Mouse (Mus musculus) left cerebral cortex, adult 2 months (tissue): ENCODE measurements around the gene Ubr2. TPM values are rescaled to one million over a fixed set of nuclear protein-coding genes. Genes with fewer than 3 reads are reported as not detected.

Source experiments
- DNase-seq, 2 experiments: peaks; one replicate each; pipeline ENCODE4 v3.0.0; 2021 to 2022; ENCODE audit warnings: low spot score in 2 of 2, mixed read lengths in 1 of 2; ENCODE audit errors: extremely low spot score in 1 of 2
- H3K27ac ChIP-seq: fragments of 200-600 bp; 2 replicates; pipeline ENCODE4 v1.8.1; 2022
- H3K4me3 ChIP-seq: fragments of 200-600 bp; 2 replicates; pipeline ENCODE4 v1.8.1; 2022
- CTCF ChIP-seq: fragments of 200-600 bp; IDR thresholded peaks from 2 replicates; pipeline ENCODE4 v1.8.1; 2022; ENCODE audit warnings: antibody characterized with exemption, mild to moderate bottlenecking, moderate library complexity
- intact Hi-C: fragments of 180-260 bp; cut with DNase I; formaldehyde crosslinking; loops from one replicate; pipeline ENCODE4 v1.15.1; 2025
- total RNA-seq, 2 experiments: library from RNA; stranded (reverse); gene quantifications; 2 replicates each; pipeline ENCODE4 v1.2.3; 2021

Ubr2 gene
- total RNA-seq, 2 experiments from 2014 or later: 57.1 to 57.6 TPM

- DNase-seq: no peak
- H3K27ac ChIP-seq: no peak overlapping the region
- H3K4me3 ChIP-seq: no peak overlapping the region
- intact Hi-C loops: no loop called here
- no peak for TF ChIP-seq CTCF
These were observed 14.4 kb upstream of the Ubr2 start for GRCm38 (mm10) chr17:47024805-47025204.

GRCm38 (mm10) chr17:47023369-47023768 is 13.0 kb upstream of the Ubr2 start:
- no peak overlapping the region for H3K4me3 ChIP-seq
- TF ChIP-seq CTCF: no peak
- intact Hi-C loops: no loop called here
- H3K27ac ChIP-seq: no peak overlapping the region
- no peak for DNase-seq

- Histone ChIP-seq H3K27ac (no peak overlapping the region), H3K4me3 (no peak overlapping the region)
- no peak for TF ChIP-seq CTCF
- intact Hi-C loops: no loop called here
- DNase-seq: no peak
These were observed 2.5 kb upstream of the Ubr2 start for GRCm38 (mm10) chr17:47012896-47013295.

DNA sequence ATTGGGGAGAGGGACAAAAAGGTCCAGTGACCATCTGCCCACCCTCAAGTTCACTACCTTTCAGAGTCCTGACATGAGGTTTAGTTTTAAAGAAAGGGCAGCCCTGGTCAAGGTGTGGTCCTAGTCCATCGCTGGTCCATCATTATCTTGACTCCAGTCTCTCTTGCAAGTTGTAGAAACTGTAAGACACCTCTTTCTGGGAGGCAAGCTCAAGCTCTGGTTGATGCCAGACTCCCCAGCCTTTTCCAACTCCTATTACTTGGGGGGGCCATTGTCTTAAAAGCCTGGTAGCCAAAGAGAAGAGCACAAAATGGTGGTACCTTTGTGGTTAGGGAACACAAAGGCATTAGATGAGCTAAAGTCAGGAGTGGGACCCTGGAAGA is 1.3 kb upstream of the Ubr2 start:
- DNase-seq: no peak
- TF ChIP-seq CTCF: no peak
- Histone ChIP-seq H3K27ac (no peak overlapping the region), H3K4me3 (no peak overlapping the region)
- intact Hi-C loops: no loop called here

GRCm38 (mm10) chr17:47010722-47011660 is 635 bp upstream of the Ubr2 start:
- H3K27ac ChIP-seq: peak overlapping the region; percentile 99
- DNase-seq: peak; percentile 60 to 66
- peak overlapping the region; percentile 75 for H3K4me3 ChIP-seq
- no peak for TF ChIP-seq CTCF
- intact Hi-C loops: no loop called here

GRCm38 (mm10) chr17:47009546-47009897 is 834 bp downstream of the Ubr2 start:
- TF ChIP-seq CTCF: no peak
- intact Hi-C loops: no loop called here
- DNase-seq: no peak
- Histone ChIP-seq H3K27ac (peak overlapping the region; percentile 99), H3K4me3 (peak overlapping the region; percentile 75)

DNA sequence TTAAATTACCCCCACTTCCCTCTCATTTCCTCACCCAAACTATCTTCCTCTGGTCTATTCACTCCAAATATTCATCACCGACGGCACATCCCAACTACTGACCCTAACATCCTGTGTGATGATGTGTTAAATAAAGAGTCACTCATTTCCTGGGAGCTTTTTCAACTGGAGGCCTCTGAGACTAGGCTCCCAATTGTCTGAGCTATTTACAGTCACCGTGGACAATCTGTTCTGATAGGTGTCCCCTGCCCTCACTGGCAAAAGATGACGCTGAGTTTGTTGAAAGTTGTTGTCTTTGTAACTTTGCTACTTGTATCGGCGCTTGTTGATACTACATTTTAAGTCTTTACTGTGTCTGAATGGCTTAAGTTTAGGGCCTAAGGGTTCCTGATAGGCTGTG is 1.3 kb downstream of the Ubr2 start:
- TF ChIP-seq CTCF: no peak
- Histone ChIP-seq H3K4me3 (peak overlapping the region; percentile 75), H3K27ac (peak overlapping the region; percentile 99)
- intact Hi-C loops: no loop called here
- DNase-seq: no peak

- DNase-seq: no peak
- Histone ChIP-seq H3K27ac (no peak overlapping the region), H3K4me3 (peak overlapping the region; percentile 75)
- TF ChIP-seq CTCF: no peak
- intact Hi-C loops: no loop called here
These were observed 1.9 kb downstream of the Ubr2 start for GRCm38 (mm10) chr17:47008506-47008905.

GRCm38 (mm10) chr17:47006741-47007140 is 3.6 kb downstream of the Ubr2 start:
- Histone ChIP-seq H3K27ac (no peak overlapping the region), H3K4me3 (no peak overlapping the region)
- no peak for DNase-seq
- intact Hi-C loops: no loop called here
- TF ChIP-seq CTCF: no peak

DNA sequence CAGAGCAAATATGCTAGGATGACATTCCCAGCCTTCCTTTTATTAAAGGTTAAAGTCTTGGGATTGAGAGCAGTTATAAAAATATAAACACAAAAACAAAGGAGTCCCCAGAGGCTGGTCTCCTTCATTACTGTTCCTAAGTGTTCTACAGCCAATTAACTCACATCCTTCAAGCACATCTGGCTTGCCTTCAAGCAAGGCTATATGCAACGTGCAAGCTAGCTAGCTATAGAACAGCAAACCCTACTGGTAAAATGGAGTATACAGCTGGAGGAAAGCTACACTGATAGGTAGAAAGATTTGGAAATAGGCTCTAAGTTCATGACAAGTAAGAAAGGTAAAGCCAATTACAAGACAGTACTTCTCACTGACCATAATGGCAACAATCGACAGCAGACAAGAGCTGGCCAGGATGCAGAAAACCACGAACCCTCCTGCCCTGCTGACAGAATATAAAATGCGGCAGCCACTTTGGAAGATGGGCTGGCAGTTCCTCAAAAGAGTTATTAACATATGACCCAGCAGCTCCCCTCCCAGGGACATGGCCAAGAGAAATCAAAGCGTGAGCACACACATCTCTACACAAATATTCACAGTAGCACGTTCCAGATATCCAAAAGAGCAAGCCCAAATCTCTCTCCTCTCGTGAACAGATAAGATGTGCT is 4.5 kb downstream of the Ubr2 start:
- no peak; the same call in 1 of the 2 replicates for TF ChIP-seq CTCF
- H3K4me3 ChIP-seq: no peak overlapping the region
- no peak overlapping the region for H3K27ac ChIP-seq
- DNase-seq: no peak
- intact Hi-C loops: no loop called here

DNA sequence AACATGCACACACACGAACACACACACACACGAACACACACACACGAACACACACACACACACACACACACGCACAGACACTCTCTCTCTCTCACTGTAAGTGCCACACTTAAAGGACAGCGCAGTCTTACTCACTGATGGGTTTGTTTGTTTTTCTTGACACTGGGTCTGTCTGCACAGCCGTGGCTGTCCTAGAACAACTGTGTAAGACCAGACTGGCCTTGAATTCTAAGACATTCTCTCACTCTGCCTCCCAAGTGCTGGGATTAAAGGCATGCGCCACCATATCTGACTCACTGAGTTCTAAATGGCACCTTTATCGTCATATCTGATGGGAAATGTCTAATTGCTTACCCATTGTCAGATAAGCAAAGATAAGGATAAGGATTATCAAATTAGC is 7.1 kb downstream of the Ubr2 start:
- Histone ChIP-seq H3K27ac (no peak overlapping the region), H3K4me3 (no peak overlapping the region)
- intact Hi-C loops: no loop called here
- TF ChIP-seq CTCF: no peak
- no peak for DNase-seq

- H3K27ac ChIP-seq: no peak overlapping the region
- H3K4me3 ChIP-seq: no peak overlapping the region
- DNase-seq: no peak
- intact Hi-C loops: no loop called here
- no peak for TF ChIP-seq CTCF
These were observed 8.0 kb downstream of the Ubr2 start for GRCm38 (mm10) chr17:47002401-47002800.
